Mouse (Mus musculus): ENCODE results near the gene Krt75.
"Not testable (repeated sequence)": the region's sequence is repeated elsewhere in the genome, so short reads cannot be mapped to it uniquely, and the experiment has no call there.

Krt75 gene

GRCm38 (mm10) chr15:101517161-101517560, 56.5 kb downstream of the Krt75 start, which contains the start of gene Gm49425:
TSS of gene Gm49425 (minus strand) at chr15:101517261.
- DNase-seq (ENCODE audit: low read depth, low spot score) = not testable (repeated sequence)
